Mouse (Mus musculus) frontal cortex, adult 2 months (tissue): ENCODE data around the gene Sipa1l2. TPM values are rescaled to one million over a fixed set of nuclear protein-coding genes. Genes with fewer than 3 reads are reported as not detected.

Source experiments
- DNase-seq, 2 experiments: peaks; one replicate each; pipeline ENCODE4 v3.0.0; 2022; ENCODE audit warnings: low spot score in 1 of 2; ENCODE audit errors: extremely low spot score in 1 of 2
- polyA plus RNA-seq: library from polyadenylated mRNA; depleted of rRNA; stranded (reverse); fragments of >200 nt; gene quantifications from 2 replicates; pipeline ENCODE4 v1.2.3, GENCODE M21; 2012; rRNA removed

Sipa1l2 gene
- 26.7 and 29.7 TPM in 2 replicates for polyA plus RNA-seq

DNA sequence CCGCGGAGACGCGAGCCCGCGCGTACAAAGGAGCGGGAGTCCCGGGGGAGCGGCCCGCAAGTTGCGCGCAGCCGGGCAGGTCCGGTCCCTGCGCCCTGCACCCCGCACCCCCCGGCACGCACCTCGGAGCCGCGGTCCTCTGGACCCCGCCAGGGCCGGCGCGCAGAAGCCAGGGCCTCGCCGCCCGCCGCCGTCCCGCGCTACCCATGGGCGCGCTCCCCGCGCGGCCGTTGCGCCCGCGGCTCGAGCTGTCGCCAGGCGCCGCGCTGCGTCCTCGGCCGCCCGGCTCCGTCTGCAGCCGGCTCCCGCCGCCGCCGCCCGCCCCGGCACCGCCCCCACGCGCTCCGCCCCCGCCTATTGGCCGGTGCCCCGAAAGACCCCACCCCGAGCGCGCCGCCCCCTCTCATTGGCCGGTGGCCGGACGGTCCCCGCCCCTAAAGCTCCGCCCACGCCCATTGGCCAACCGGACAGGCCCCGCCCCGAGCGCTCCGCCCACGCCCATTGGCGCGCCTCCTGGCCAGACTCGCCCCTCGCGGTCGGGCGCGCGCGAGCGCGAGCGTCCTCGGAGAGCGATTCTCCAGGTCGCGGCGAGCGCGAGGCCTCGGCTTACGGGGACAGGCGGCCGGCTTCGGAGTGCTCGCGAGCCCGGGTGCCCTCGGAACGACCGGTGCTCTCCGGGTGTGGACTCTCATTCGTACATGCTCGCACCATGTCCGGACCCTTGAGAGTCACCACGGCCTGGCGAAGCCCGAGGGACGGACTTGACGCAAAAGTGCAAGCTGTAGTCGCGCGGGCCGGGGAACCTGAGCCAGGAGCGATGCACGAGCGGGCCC is at the start of gene Sipa1l2:
TSS of gene Sipa1l2 (minus strand) at position 276 of the 833 bp plus-strand sequence.
- peak; percentile 81 to 96 for DNase-seq

DNA sequence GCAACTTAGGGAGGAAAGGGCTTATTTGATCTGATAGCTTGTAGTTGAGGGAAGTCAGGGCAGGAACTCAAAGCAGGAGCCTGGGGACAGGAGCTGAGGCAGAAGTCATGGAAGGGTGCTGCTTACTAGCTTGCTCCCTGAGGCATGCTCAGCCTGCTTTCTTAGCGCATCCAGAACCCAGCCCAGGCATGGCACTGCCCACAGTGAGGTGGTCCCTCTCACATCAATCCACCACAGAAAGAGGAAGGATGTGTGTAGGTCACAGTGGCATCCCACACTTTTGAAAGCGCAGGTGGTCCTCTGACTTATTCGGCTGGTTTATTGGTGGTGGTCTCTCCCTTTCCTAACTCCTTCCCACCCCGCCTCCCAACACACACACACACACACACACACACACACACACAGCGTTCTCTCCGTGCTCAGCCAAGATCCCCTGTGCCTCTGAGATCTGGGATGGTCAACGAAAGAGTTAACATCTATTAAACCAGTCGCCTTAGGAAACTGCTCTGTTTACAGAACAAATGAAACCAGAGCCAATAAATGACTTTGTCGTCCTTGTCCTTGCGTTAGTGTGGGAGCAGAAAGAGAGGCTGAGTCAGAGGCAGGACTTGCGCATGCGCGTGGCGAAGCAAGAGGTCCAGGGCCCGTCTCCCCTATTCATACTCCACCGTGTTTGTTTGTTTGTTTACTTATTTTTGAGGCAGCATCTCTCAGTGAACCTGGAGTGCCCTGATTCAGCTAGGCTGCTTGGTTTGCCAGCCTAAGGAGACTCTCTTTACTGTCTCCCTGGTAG is 49.1 kb upstream of the Sipa1l2 start:
- no peak for DNase-seq

DNA sequence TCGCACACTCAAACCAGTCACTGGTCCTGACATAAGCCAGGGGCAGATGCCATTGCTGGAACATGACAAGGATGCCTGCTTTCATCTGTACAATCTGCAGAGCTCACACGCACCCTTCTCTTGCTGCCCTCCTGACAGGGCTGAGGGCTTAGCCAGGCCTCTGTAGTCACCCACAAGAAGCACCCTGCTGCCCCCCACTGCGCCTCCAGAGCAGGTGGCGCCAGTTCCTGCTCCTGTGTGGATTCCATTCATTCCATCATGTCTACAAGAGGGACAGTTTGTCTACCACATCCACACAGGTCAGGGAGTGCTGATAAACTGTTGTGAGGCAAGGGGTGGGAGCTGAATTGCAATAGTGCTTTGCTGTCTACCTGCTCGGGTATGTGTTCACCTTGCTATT is 47.3 kb upstream of the Sipa1l2 start:
- DNase-seq, result no peak

DNA sequence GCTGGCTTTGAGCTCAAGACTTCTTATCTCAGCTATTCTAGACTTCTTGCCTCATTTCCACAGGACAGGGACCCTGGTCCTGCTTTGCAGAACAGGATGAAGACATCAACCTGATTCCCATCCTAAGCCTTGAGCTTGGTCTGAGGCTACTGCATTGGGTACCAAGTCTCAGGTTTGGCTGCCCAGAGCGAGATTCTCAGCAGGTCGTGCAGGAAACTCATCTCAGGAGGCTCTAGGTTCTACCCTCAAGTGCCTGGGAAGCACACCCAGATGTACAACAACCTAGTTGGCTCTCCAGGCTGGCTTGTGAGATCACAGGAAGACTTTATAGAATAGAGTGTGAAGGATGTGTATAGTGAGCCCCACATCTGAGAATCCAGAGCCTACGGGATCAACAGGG is 46.4 kb upstream of the Sipa1l2 start:
- DNase-seq, result no peak

DNA sequence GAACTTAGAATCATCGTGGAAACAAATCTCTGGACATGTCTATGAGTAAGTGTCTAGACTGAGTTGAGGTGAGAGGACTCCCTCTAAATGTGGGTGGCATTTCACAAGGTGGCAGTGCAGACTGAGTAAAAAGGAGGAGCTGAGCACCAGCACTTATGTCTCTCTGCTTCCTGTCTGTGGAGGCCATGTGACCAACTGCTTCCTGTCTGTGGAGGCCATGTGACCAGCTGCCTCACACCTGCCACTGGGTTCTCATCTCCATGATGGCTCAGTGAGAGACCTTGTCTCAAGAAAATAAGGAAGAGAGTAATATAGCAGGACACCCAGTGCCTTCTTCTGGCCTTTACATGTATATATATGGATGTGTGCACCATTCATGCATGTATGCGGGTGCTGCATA is 43.9 kb upstream of the Sipa1l2 start:
- no peak for DNase-seq

DNA sequence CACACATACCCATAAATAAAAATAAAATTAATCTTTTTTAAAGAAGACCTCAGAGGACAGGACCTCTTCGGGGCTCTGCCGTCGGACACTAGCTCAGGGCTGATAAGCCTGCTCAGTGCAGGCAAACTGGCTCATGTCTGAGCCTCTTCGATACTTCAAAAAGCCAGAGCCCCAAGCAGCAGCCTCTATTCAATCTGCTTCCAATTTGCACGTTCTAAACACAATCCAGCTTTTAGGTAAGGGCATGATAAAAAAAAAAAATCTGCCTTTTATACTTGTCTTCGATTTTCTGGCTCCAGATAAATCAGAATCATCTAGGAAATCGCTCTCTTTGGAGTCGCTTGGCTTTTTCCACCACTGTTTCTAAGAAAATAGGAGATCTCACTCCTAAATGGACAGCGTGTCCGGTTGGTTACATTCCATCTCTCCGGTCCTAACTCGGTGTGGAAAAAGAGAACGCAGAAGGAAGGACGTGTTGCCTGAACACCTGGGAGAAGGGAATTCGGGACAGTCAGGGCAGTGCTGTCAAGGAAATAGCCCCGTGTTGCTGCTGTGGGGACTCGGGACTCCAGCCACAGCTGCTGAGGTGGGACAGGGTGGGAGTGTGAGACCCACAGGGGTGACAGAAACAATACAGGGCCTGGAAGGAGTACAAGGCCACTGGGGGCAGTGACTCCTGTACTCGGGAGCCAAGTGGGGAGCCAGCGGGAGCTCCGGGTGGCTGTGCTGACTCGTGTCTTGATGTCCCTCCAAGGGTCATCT is 42.4 kb upstream of the Sipa1l2 start:
- no peak for DNase-seq

DNA sequence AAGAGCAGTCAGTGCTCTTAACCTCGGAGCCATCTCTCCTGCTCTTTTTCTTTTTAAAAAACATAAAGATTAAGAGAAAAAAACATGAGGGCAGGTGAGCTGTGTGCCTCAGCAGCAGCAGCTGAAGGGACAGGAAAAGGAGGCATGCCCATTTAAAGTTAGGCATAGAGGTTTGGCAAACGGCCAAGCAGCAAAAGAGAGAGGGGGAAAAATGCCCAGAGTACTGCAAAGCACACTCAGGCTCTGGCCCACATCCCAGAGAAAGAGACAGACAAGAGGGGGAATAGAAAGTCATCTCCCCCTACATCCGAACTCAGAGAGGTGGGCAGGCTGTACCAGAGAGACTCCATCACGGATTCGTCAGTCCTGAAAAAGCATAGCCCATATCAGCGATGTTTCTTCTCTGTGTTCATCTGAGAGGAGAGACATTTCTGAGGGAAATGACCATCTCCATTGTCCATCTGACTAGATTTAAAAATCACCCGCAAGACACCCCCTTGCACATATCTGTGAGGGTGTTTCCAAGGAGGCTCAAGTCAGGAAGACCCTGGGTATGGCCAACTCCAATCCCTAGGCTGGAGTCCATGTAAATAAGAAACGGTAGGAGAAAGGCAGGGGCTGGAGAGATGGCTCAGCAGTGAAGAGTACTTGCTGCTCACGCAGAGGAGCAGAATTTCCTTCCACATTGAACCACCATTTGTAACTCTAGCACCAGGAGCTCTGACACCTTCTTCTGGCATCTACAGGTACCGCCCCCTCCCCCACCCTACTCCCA is 41.6 kb upstream of the Sipa1l2 start:
- DNase-seq, result no peak

DNA sequence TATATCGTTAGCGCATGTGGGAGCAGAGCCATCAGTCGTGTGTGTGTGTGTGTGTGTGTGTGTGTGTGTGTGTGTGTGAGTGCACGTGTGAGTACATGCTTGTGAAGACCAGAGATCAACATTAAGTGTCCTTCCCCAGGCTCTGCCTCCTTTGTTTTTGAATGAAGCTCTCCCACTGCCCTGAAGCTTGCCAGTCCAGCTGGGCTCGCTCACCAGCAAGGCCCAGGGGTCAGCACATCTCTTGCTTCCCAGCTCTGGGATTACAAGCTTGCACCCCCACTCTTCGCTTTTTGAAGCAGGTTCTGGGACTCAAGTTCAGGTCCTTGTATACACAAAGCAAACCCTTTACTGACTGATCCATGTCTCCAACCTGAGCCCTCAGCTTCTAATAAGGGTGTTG is 40.1 kb upstream of the Sipa1l2 start:
- DNase-seq, result no peak

DNA sequence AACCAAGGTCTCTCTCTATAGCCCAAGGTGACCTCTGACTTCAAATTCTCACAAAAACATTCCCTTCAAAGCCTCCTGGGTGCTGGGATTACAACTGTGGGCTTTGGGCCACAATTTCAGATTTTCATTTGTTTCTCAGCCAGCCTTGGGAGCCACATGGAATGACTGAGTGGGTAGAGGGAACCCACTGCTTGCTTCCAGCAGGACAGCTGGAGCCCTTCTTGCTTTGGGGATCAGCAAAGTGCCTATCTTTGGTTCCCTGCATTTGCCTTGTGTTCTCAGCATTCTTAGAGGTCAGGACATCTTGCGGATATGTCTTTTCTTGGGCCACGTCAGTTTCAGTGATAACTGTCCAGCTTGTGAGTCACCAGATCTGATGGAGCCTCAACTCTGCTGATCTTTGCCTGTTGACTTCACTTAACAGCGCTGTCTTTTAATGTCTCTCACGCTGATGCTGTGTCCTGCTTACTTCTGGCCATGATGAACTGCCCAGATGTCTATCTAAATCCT is 38.2 kb upstream of the Sipa1l2 start:
- DNase-seq, result no peak

DNA sequence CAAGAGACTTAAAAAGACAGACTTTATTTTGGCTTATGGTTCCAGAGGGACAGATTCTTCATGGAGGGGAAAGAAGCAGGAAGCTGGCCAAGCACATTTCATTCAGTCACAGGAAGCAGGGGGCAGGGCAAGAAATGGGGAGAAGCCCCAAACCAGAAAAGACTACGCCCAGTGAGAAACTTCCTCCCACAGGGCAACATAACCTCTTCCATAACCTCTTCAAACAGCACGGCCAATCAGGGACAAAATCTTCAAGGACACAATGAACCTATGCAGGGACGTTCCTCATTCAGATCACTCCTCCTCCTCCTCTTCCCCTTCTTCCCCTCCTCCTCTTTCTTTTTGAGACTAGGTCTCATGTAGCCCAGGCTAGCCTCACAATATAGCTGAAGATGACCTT is 37.3 kb upstream of the Sipa1l2 start:
- no peak for DNase-seq

DNA sequence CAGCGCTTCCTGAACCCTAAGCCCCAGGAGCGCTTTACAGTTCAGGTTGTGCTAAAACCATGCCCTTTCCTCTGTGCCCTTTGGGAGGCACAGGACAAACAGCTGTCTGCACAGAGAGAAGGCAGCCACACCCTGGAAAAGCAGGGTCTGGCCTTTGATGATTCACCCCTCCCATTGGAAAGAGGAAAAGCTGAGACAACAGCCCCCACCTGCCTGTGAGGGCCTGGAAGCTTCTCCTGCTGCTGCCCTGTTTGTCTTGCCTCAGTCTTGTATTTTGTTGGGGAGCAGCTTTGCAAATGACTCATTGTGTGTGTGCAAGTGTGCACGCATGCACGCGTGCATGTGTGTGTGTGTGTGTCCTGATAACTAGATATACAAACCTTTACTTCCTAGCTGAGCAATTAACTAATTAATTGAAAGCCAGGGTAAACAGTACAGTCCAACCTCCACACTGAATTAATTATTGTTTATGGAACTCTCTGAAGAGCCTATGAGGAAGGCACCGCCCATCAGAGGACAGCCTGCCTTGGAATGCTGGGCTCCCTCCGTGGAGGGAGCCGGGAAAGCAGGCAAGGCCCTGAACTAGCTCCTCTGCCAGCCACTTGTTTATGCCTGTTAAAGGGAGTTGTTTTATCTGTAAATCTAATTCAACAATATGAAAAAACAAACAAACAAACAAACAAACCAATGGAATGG is 35.4 kb upstream of the Sipa1l2 start:
- DNase-seq, result no peak

DNA sequence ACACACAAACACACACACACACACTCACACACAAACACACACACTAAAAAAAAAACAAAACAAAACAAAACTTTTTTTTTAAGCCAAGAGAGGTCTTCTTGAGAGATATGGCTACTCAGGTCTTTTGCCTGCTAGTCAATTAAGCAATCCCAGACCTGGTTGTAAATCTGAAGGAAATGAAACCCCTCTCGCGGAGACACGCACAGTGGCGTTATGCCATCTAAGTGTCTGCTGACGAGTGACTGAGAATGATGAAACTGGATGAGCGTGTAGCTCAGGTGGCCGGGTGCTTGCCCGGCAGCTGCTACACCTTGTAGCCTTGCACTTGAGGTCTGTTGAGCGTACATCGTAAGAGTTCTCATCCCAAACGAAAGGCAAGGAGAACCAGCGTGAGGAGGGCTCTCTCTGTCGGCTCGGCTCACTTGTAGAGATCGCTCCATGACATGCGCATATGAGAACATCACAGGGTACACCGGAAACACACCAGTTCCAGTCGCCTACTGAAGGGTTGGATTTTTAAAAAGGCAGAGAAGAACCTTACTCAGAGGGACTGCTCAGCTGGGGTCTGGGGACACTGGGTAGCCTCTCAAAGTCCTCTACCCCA is 34.7 kb upstream of the Sipa1l2 start:
- DNase-seq, result no peak

DNA sequence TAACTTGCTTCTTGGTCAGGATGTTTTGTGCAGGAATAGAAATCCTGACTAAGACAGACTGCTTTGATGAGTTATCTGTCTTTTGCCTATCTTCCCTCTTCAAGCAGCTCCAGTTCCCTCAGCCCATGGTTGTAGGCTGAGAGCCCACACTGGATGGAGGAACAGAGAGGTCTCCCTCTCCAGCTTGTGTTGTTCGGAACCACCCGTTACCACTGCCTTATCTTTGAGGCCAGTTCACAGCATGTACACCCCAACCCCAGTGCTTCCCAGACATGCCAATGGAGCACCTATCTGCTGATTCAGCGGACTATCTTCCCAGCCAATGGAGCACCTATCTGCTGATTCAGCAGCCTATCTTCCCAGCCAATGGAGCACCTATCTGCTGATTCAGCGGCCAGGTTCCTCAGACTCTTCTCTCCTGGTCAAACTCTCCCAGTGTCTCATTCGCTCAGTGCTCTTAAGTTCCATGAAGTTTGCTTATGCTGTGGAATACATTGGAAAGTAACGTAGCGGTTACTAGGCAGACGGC is 33.8 kb upstream of the Sipa1l2 start:
- no peak for DNase-seq

DNA sequence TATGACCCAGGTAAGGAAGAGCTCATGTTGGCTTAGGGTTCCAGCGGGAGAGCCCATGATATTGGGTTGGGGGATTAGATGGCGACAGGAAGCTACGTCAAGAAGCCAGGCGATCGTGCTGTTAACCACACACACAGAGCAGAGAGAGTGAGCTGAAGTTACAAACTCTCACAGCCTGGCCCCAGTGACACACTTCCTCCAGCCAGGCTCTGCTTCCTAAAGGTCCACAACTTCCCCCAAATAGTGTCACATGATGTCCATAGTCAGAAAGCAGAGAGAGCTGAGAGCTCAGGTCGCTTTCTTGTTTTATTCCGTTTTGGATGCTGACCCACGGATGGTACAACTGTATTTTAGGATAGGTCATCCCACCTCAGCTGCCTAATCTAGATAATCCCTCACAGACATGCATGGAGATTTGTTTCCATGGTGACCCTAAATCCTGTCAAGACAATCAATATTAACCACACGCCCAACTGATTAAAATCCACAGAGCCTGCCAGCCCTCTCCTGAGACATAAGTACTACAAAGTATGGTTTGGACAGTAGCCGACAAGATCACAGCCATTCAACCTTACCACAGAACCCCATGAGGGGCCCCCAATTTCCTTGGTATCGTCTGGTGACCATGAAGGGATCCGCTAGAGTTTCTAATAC is 30.6 kb upstream of the Sipa1l2 start:
- DNase-seq, result no peak

DNA sequence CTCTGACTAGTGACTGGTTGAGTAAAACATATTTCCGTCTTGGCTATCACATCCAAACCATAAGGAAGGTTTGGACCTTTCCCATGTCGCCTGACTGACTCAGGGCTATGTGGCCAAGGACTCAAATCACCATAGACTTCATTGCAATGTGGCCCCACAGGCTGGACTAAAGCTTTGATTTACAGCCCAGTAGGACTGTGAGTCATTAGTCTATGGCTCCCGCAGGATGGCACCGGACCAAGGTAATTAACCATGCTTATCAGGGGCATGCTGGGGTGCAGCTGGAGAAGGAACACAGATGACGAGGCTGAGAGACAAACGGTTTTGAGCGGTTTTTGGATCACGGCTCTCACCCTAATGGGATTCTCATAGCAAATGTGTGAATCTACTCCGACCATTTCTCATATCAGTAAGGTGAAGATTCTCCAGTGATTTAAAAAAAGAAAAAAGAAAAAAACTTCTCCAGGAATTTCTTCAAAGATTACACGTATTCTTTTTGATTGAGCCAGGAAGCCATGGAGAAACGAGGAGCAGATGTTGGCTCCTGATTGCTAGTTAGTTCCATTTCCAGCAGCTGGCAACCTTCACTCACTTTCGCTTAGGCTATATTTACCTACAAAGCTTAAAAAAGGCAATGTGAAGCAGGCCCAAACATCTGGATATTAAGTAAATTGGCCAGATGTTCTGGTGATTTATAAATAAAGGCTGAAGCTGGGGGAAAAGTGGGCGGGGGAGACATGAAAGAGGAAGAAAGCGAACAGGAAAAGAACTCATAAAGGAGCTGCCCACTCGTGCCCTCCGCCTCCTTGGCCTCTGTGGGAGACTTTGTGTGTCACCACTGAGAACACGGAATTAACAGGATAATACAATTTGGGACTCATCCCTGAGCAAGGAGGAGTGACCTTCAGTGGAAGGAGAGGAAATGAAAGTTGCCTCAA is 26.2 kb upstream of the Sipa1l2 start:
- no peak for DNase-seq

DNA sequence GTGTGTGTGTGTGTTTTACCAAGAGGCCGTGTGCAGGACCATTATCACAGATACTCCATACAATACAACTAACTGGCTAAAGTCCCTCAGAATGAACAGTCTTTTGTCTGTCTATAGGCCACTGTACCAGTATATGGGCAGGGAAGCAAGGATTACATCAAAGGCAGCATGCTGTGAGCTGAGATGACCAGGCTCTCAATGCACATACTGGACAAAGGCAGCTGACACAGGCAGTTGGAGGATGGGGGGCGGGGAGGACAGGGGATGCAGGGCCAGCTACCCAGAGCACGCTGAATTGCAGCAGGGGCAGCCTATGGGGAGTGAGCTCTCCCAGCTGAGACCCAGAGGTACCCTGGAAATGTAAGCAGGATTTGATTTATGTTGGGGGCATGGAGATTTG is 20.8 kb upstream of the Sipa1l2 start:
- no peak for DNase-seq

DNA sequence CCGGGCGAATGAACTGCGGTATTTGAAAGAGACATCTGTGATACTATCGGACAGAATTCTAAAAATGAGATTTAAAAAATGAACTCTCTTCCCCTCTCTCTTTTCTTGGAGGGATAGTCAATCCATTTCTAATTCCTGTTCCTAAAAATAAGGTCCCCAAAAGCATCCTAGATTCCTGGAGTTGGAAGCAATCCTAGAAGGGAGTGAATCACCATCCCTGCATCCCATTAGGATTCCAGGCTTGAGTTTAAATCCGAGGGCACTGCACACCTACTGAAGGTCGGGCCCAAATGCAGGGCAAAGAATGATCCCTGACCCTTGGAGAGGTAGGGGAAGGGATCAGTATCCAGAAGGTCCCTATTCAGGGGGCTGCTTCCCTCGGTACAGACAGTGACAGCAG is 17.0 kb upstream of the Sipa1l2 start:
- peak in 1 of 2 experiments; percentile 46 for DNase-seq
